Mouse (Mus musculus) cerebellum, adult 2 months (tissue): ENCODE measurements around the gene Cluap1.

Experiments
- CTCF ChIP-seq: fragments of 200-500 bp; IDR thresholded peaks from 2 replicates; pipeline ENCODE4 v1.5.1; 2011; ENCODE audit warnings: low read depth, mild to moderate bottlenecking, control low read depth, low read length, moderate library complexity, borderline replicate concordance; ENCODE audit not compliant: insufficient read depth
- POLR2A ChIP-seq: fragments of 200-500 bp; IDR thresholded peaks from 2 replicates; pipeline ENCODE4 v1.6.1; 2011; ENCODE audit warnings: low read length, control low read depth, borderline replicate concordance; ENCODE audit not compliant: insufficient read depth

- TF ChIP-seq POLR2A: no peak
- TF ChIP-seq CTCF: no peak
These were observed 12.6 kb upstream of the Cluap1 start for GRCm38 (mm10) chr16:3896046-3896445.
